Mouse (Mus musculus): ENCODE measurements around the gene Pbx4. TPM values are rescaled to one million over a fixed set of nuclear protein-coding genes. Genes with fewer than 3 reads are reported as not detected.
A peak's percentile ranks its signal among the peaks of the same experiment; 100 is the strongest.

Gene Pbx4
- total RNA-seq, 1 experiment: 5.2 TPM

DNA sequence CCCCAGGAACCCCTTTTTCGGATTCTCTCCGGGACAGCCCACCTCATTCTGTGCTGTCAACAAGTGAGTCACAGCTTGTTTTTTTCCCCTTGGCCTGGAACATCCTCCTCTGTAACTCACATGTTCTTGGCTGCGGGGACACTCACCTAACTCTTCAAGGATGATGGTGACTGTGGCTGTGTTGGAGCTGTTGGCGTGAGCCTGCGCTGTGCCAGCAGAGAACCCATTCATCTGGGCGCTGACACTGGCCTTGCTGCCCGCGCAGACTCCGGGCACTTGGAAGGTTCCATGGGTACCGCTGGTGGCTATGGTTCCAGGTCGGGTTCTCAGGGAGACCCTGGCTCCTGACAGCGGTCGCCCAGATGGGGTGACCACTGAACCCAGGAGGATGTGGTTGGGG lies 51.9 kb downstream of the Pbx4 start:
- Histone ChIP-seq H3K9ac (ENCODE audit: insufficient read depth, low read depth, low read length, poor library complexity, severe bottlenecking) (no peak overlapping the region), H3K9me3 (ENCODE audit: control insufficient read depth, insufficient read depth, low read depth, low read length) (no peaks in the 10 kb centered on the region), H3K4me1 (ENCODE audit: control insufficient read depth in 2 of 2, insufficient read depth in 2 of 2, low read length in 2 of 2, poor library complexity in 1 of 2) (peaks cover 0 to 22% of the 10 kb centered on the region in 2 experiments; a peak in 1 of 4 replicates), H3K27ac (ENCODE audit: insufficient read depth, low read depth, low read length, poor library complexity, severe bottlenecking) (no peak overlapping the region), H3K4me3 (ENCODE audit: insufficient read depth in 1 of 2, low read depth in 1 of 2, low read length in 2 of 2, poor library complexity in 1 of 2, severe bottlenecking in 1 of 2) (no peak overlapping the region), H3K36me3 (ENCODE audit: control insufficient read depth, insufficient read depth, low read length, poor library complexity, severe bottlenecking) (no peaks in the 10 kb centered on the region)
- in situ Hi-C loops (cut with MboI; ENCODE audit: low sequenced_read_pairs in 2 of 2, unreplicated experiment in 2 of 2): no loop called here
- no peak for DNase-seq (ENCODE audit: low read depth, low spot score)
- TF ChIP-seq CHD2 (IDR thresholded peaks at IDR 0.05; ENCODE audit: low read depth, low read length) (no peak), ZNF384 (IDR thresholded peaks at IDR 0.05; ENCODE audit: low read depth, low read length) (no peak), HCFC1 (IDR thresholded peaks at IDR 0.05; ENCODE audit: borderline replicate concordance, insufficient read depth, low read length) (no peak), ZC3H11A (IDR thresholded peaks at IDR 0.05; ENCODE audit: borderline replicate concordance, low read depth, low read length) (no peak), MAFK (IDR thresholded peaks at IDR 0.05; ENCODE audit: insufficient read depth, low read depth, low read length) (no peak)

DNA sequence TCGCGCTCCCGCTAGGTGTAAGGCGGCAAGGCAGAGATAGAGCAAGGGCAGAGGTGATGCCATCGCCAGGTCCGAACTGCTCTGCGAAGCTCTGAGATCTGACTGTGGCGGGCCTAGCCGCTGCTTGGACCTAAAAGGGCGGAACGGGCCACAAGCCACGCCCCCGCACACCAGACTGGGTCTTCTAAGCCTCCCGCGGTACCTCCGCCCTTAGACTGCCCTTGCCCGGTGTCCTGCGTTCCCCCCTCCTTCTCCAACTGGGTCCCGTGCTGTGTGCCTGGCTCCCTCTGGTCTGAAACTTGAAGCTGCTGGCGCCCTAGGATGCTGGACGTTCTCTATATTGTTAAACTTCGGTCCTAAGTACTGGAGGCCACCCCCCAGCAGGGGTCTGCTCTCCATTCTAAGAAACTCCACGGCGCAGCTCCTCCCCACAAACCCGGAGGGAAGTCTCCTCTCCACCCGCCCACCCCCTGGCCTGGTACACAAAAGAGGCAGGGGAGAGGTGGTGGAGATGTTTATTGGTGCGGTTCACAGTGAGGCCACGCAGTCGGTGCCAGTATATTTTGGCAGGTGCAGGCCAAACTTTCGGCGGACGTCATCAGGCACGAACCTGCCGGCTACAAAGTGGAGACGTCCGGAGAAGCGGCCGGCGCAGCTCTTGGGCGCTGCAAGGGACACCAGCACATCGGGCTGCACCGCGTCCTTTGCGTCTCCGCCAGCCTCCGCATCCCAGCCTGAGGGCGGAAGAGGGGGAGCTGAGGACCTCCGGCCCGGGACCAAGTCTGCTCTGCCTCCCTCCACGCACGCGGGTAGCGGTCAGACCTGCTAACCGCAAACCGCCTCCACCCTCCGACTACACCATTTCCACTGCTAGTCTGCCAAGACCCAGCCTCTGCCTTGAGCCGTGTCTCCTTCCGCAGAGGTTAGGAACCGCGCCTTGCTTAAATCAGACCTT lies 55.3 kb downstream of the Pbx4 start, which contains the start of gene Cilp2:
TSS of gene Cilp2 (minus strand) at position 399 of the 955 bp plus-strand sequence.
- H3K36me3 ChIP-seq (ENCODE audit: control insufficient read depth, insufficient read depth, low read length, poor library complexity, severe bottlenecking): no peaks in the 10 kb centered on the region
- DNase-seq (ENCODE audit: low read depth, low spot score): peak; percentile 54
- TF ChIP-seq HCFC1 (IDR thresholded peaks at IDR 0.05; ENCODE audit: borderline replicate concordance, insufficient read depth, low read length): no peak
- TF ChIP-seq CHD2 (IDR thresholded peaks at IDR 0.05; ENCODE audit: low read depth, low read length): no peak
- TF ChIP-seq MAFK (IDR thresholded peaks at IDR 0.05; ENCODE audit: insufficient read depth, low read depth, low read length): no peak
- no peak for TF ChIP-seq ZNF384 (IDR thresholded peaks at IDR 0.05; ENCODE audit: low read depth, low read length)
- no peak for TF ChIP-seq ZC3H11A (IDR thresholded peaks at IDR 0.05; ENCODE audit: borderline replicate concordance, low read depth, low read length)
- in situ Hi-C loops (cut with MboI; ENCODE audit: low sequenced_read_pairs in 2 of 2, unreplicated experiment in 2 of 2): no loop called here
- no peak within 1 kb of the TSS for H3K9ac ChIP-seq (ENCODE audit: insufficient read depth, low read depth, low read length, poor library complexity, severe bottlenecking)
- H3K9me3 ChIP-seq (ENCODE audit: control insufficient read depth, insufficient read depth, low read depth, low read length): no peaks in the 10 kb centered on the region
- no peak within 1 kb of the TSS for H3K27ac ChIP-seq (ENCODE audit: insufficient read depth, low read depth, low read length, poor library complexity, severe bottlenecking)
- peaks cover 3 to 16% of the 10 kb centered on the region in 2 experiments; a peak in 1 of 4 replicates for H3K4me1 ChIP-seq (ENCODE audit: control insufficient read depth in 2 of 2, insufficient read depth in 2 of 2, low read length in 2 of 2, poor library complexity in 1 of 2)
- peak within 1 kb of the TSS; percentile 5 to 57 for H3K4me3 ChIP-seq (ENCODE audit: insufficient read depth in 1 of 2, low read depth in 1 of 2, low read length in 2 of 2, poor library complexity in 1 of 2, severe bottlenecking in 1 of 2)

DNA sequence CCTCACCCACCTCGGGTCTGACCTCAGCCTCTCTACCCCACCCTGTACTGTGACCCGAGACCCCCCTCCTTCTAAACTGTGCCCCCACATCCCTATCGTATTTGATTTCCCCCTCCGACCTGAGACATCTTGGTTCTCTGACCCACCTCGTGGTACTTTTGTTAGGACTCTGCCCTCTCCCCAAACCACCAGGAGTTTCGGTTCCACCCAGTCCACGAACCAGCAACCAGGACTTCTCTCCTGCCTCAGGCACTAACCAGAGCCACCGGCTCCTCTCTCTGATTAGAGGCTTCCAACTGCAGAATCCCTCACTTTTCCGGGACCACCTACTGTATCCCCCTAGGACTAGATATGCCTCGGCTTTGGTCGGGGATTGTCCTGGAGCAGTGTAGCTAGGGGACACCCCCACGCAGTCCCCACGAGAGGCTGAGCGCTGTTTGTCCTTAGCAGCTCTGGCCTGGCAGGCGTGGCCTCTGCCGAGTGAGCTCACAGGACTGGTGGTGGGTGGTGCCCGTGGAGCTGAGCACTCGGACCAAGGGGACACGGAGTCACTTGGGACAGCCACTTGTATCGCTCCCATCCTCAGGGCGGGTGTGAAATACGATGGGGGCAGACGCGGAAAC lies 56.1 kb downstream of the Pbx4 start:
- H3K9ac ChIP-seq (ENCODE audit: insufficient read depth, low read depth, low read length, poor library complexity, severe bottlenecking): no peak overlapping the region
- no peaks in the 10 kb centered on the region for H3K9me3 ChIP-seq (ENCODE audit: control insufficient read depth, insufficient read depth, low read depth, low read length)
- in situ Hi-C loops (cut with MboI; ENCODE audit: low sequenced_read_pairs in 2 of 2, unreplicated experiment in 2 of 2): no loop called here
- no peak for TF ChIP-seq MAFK (IDR thresholded peaks at IDR 0.05; ENCODE audit: insufficient read depth, low read depth, low read length)
- TF ChIP-seq CHD2 (IDR thresholded peaks at IDR 0.05; ENCODE audit: low read depth, low read length): no peak
- no peak for TF ChIP-seq ZC3H11A (IDR thresholded peaks at IDR 0.05; ENCODE audit: borderline replicate concordance, low read depth, low read length)
- no peak for TF ChIP-seq ZNF384 (IDR thresholded peaks at IDR 0.05; ENCODE audit: low read depth, low read length)
- no peak for TF ChIP-seq HCFC1 (IDR thresholded peaks at IDR 0.05; ENCODE audit: borderline replicate concordance, insufficient read depth, low read length)
- H3K27ac ChIP-seq (ENCODE audit: insufficient read depth, low read depth, low read length, poor library complexity, severe bottlenecking): no peak overlapping the region
- peak overlapping the region; percentile 5 to 57; a peak in 2 of 4 replicates for H3K4me3 ChIP-seq (ENCODE audit: insufficient read depth in 1 of 2, low read depth in 1 of 2, low read length in 2 of 2, poor library complexity in 1 of 2, severe bottlenecking in 1 of 2)
- no peaks in the 10 kb centered on the region for H3K36me3 ChIP-seq (ENCODE audit: control insufficient read depth, insufficient read depth, low read length, poor library complexity, severe bottlenecking)
- DNase-seq (ENCODE audit: low read depth, low spot score): no peak
- H3K4me1 ChIP-seq (ENCODE audit: control insufficient read depth in 2 of 2, insufficient read depth in 2 of 2, low read length in 2 of 2, poor library complexity in 1 of 2): peaks cover 3 to 14% of the 10 kb centered on the region in 2 experiments; a peak in 1 of 4 replicates

DNA sequence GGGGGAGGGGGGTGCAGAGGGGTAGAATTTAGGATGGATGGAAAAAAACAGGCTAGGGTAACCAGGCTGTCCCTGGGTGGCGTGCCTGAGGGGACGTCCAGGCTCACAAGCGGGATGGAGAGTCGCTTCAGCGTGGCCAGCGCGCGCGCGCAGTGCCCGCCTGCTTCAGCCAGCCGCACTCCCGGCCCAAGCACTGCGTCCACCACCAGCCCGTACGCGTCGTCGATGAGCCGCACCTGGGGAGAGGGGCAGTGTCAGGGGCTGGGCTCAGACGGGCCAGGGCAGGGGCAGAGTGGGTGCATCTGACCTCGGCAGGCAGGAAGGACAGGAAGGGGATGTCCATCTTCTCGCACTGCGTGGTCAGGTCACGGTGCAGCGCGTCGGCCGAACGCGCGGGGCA lies 56.6 kb downstream of the Pbx4 start:
- no peaks in the 10 kb centered on the region for H3K9me3 ChIP-seq (ENCODE audit: control insufficient read depth, insufficient read depth, low read depth, low read length)
- no peak for DNase-seq (ENCODE audit: low read depth, low spot score)
- peak overlapping the region; percentile 5 to 57 for H3K4me3 ChIP-seq (ENCODE audit: insufficient read depth in 1 of 2, low read depth in 1 of 2, low read length in 2 of 2, poor library complexity in 1 of 2, severe bottlenecking in 1 of 2)
- in situ Hi-C loops (cut with MboI; ENCODE audit: low sequenced_read_pairs in 2 of 2, unreplicated experiment in 2 of 2): no loop called here
- TF ChIP-seq CHD2 (IDR thresholded peaks at IDR 0.05; ENCODE audit: low read depth, low read length): no peak
- no peak for TF ChIP-seq ZC3H11A (IDR thresholded peaks at IDR 0.05; ENCODE audit: borderline replicate concordance, low read depth, low read length)
- TF ChIP-seq HCFC1 (IDR thresholded peaks at IDR 0.05; ENCODE audit: borderline replicate concordance, insufficient read depth, low read length): no peak
- TF ChIP-seq ZNF384 (IDR thresholded peaks at IDR 0.05; ENCODE audit: low read depth, low read length): no peak
- TF ChIP-seq MAFK (IDR thresholded peaks at IDR 0.05; ENCODE audit: insufficient read depth, low read depth, low read length): no peak
- no peak overlapping the region for H3K27ac ChIP-seq (ENCODE audit: insufficient read depth, low read depth, low read length, poor library complexity, severe bottlenecking)
- H3K9ac ChIP-seq (ENCODE audit: insufficient read depth, low read depth, low read length, poor library complexity, severe bottlenecking): no peak overlapping the region; the same call in 1 of the 2 replicates
- H3K4me1 ChIP-seq (ENCODE audit: control insufficient read depth in 2 of 2, insufficient read depth in 2 of 2, low read length in 2 of 2, poor library complexity in 1 of 2): peaks cover 3 to 16% of the 10 kb centered on the region in 2 experiments; a peak in 1 of 4 replicates
- H3K36me3 ChIP-seq (ENCODE audit: control insufficient read depth, insufficient read depth, low read length, poor library complexity, severe bottlenecking): no peaks in the 10 kb centered on the region
